Mouse (Mus musculus): ENCODE data around the gene Hcn1. TPM values are rescaled to one million over a fixed set of nuclear protein-coding genes. Genes with fewer than 3 reads are reported as not detected.

Gene Hcn1
- polyA plus RNA-seq, 1 experiment, result 0.04 TPM

GRCm38 (mm10) chr13:117858416-117858815, 256.3 kb downstream of the Hcn1 start:
- Histone ChIP-seq H3K79me3 (ENCODE audit: low read depth) (no peaks in the 10 kb centered on the region), H3K27me3 (ENCODE audit: control insufficient read depth, insufficient read depth, insufficient read length) (no peaks in the 10 kb centered on the region), H3K36me3 (ENCODE audit: control insufficient read depth, insufficient read depth) (no peaks in the 10 kb centered on the region), H3K4me3 (ENCODE audit: insufficient read depth, poor library complexity, severe bottlenecking) (no peak overlapping the region), H3K79me2 (ENCODE audit: control insufficient read depth, insufficient read depth) (no peaks in the 10 kb centered on the region), H3ac (ENCODE audit: control insufficient read depth, insufficient read length, low read depth) (no peak overlapping the region)
- TF ChIP-seq CTCF (IDR thresholded peaks at IDR 0.05; ENCODE audit: control insufficient read depth, insufficient read depth, insufficient read length) (no peak), MAX (IDR thresholded peaks at IDR 0.05) (no peak), CEBPB (IDR thresholded peaks at IDR 0.05; ENCODE audit: low read depth) (no peak), FOSL1 (IDR thresholded peaks at IDR 0.05; ENCODE audit: insufficient read depth, low read length, poor library complexity, severe bottlenecking) (no peak), MYOG (IDR thresholded peaks at IDR 0.05; ENCODE audit: control insufficient read depth, extremely low read depth, insufficient read length) (no peak), USF1 (IDR thresholded peaks at IDR 0.05; ENCODE audit: low read depth) (no peak), MYOD1 (IDR thresholded peaks at IDR 0.05; ENCODE audit: control insufficient read depth, insufficient read length, low read depth) (no peak)

GRCm38 (mm10) chr13:117877787-117878186, 275.7 kb downstream of the Hcn1 start:
- Histone ChIP-seq H3K27me3 (ENCODE audit: control insufficient read depth, insufficient read depth, insufficient read length) (no peaks in the 10 kb centered on the region), H3K36me3 (ENCODE audit: control insufficient read depth, insufficient read depth) (no peaks in the 10 kb centered on the region), H3K4me3 (ENCODE audit: insufficient read depth, poor library complexity, severe bottlenecking) (no peak overlapping the region), H3K79me2 (ENCODE audit: control insufficient read depth, insufficient read depth) (no peaks in the 10 kb centered on the region), H3ac (ENCODE audit: control insufficient read depth, insufficient read length, low read depth) (no peak overlapping the region), H3K79me3 (ENCODE audit: low read depth) (no peaks in the 10 kb centered on the region)
- TF ChIP-seq MYOG (IDR thresholded peaks at IDR 0.05; ENCODE audit: control insufficient read depth, extremely low read depth, insufficient read length) (no peak), FOSL1 (IDR thresholded peaks at IDR 0.05; ENCODE audit: insufficient read depth, low read length, poor library complexity, severe bottlenecking) (no peak), USF1 (IDR thresholded peaks at IDR 0.05; ENCODE audit: low read depth) (no peak), CTCF (IDR thresholded peaks at IDR 0.05; ENCODE audit: control insufficient read depth, insufficient read depth, insufficient read length) (no peak), CEBPB (IDR thresholded peaks at IDR 0.05; ENCODE audit: low read depth) (no peak), MAX (IDR thresholded peaks at IDR 0.05) (no peak)

- H3K4me3 ChIP-seq (ENCODE audit: insufficient read depth, poor library complexity, severe bottlenecking), result no peak overlapping the region
- H3K79me2 ChIP-seq (ENCODE audit: control insufficient read depth, insufficient read depth), result no peaks in the 10 kb centered on the region
- no peaks in the 10 kb centered on the region for H3K79me3 ChIP-seq (ENCODE audit: low read depth)
- H3ac ChIP-seq (ENCODE audit: control insufficient read depth, insufficient read length, low read depth), result no peak overlapping the region
- no peaks in the 10 kb centered on the region for H3K27me3 ChIP-seq (ENCODE audit: control insufficient read depth, insufficient read depth, insufficient read length)
- TF ChIP-seq MAX (IDR thresholded peaks at IDR 0.05) (no peak), USF1 (IDR thresholded peaks at IDR 0.05; ENCODE audit: low read depth) (no peak), CTCF (IDR thresholded peaks at IDR 0.05; ENCODE audit: control insufficient read depth, insufficient read depth, insufficient read length) (no peak), MYOG (IDR thresholded peaks at IDR 0.05; ENCODE audit: control insufficient read depth, extremely low read depth, insufficient read length) (no peak), FOSL1 (IDR thresholded peaks at IDR 0.05; ENCODE audit: insufficient read depth, low read length, poor library complexity, severe bottlenecking) (no peak), CEBPB (IDR thresholded peaks at IDR 0.05; ENCODE audit: low read depth) (no peak), MYOD1 (IDR thresholded peaks at IDR 0.05; ENCODE audit: control insufficient read depth, insufficient read length, low read depth) (no peak)
- H3K36me3 ChIP-seq (ENCODE audit: control insufficient read depth, insufficient read depth), result no peaks in the 10 kb centered on the region
Observed at GRCm38 (mm10) chr13:117880471-117881225, 278.5 kb downstream of the Hcn1 start.

GRCm38 (mm10) chr13:117892076-117892475, 290.0 kb downstream of the Hcn1 start:
- Histone ChIP-seq H3K79me2 (ENCODE audit: control insufficient read depth, insufficient read depth) (no peaks in the 10 kb centered on the region), H3K36me3 (ENCODE audit: control insufficient read depth, insufficient read depth) (no peaks in the 10 kb centered on the region), H3K79me3 (ENCODE audit: low read depth) (no peaks in the 10 kb centered on the region), H3ac (ENCODE audit: control insufficient read depth, insufficient read length, low read depth) (no peak overlapping the region), H3K4me3 (ENCODE audit: insufficient read depth, poor library complexity, severe bottlenecking) (no peak overlapping the region), H3K27me3 (ENCODE audit: control insufficient read depth, insufficient read depth, insufficient read length) (no peaks in the 10 kb centered on the region)
- TF ChIP-seq USF1 (IDR thresholded peaks at IDR 0.05; ENCODE audit: low read depth) (no peak), MYOG (IDR thresholded peaks at IDR 0.05; ENCODE audit: control insufficient read depth, extremely low read depth, insufficient read length) (no peak), CTCF (IDR thresholded peaks at IDR 0.05; ENCODE audit: control insufficient read depth, insufficient read depth, insufficient read length) (no peak), MYOD1 (IDR thresholded peaks at IDR 0.05; ENCODE audit: control insufficient read depth, insufficient read length, low read depth) (no peak), MAX (IDR thresholded peaks at IDR 0.05) (no peak)

GRCm38 (mm10) chr13:117898052-117898451, 295.9 kb downstream of the Hcn1 start:
- TF ChIP-seq FOSL1 (IDR thresholded peaks at IDR 0.05; ENCODE audit: insufficient read depth, low read length, poor library complexity, severe bottlenecking), result no peak
- TF ChIP-seq CTCF (IDR thresholded peaks at IDR 0.05; ENCODE audit: control insufficient read depth, insufficient read depth, insufficient read length), result no peak
- TF ChIP-seq USF1 (IDR thresholded peaks at IDR 0.05; ENCODE audit: low read depth), result no peak
- no peak for TF ChIP-seq MYOG (IDR thresholded peaks at IDR 0.05; ENCODE audit: control insufficient read depth, extremely low read depth, insufficient read length)
- TF ChIP-seq CEBPB (IDR thresholded peaks at IDR 0.05; ENCODE audit: low read depth), result no peak
- no peak for TF ChIP-seq MYOD1 (IDR thresholded peaks at IDR 0.05; ENCODE audit: control insufficient read depth, insufficient read length, low read depth)
- TF ChIP-seq MAX (IDR thresholded peaks at IDR 0.05), result no peak
- H3ac ChIP-seq (ENCODE audit: control insufficient read depth, insufficient read length, low read depth), result no peak overlapping the region
- H3K79me2 ChIP-seq (ENCODE audit: control insufficient read depth, insufficient read depth), result no peaks in the 10 kb centered on the region
- no peaks in the 10 kb centered on the region for H3K79me3 ChIP-seq (ENCODE audit: low read depth)
- no peaks in the 10 kb centered on the region for H3K36me3 ChIP-seq (ENCODE audit: control insufficient read depth, insufficient read depth)
- H3K27me3 ChIP-seq (ENCODE audit: control insufficient read depth, insufficient read depth, insufficient read length), result no peaks in the 10 kb centered on the region
- no peak overlapping the region for H3K4me3 ChIP-seq (ENCODE audit: insufficient read depth, poor library complexity, severe bottlenecking)
